Mouse (Mus musculus) c-Kit-positive CD71-positive TER-119-positive erythroid progenitor cells, embryonic 14.5 days (primary cell): ENCODE measurements around the gene Bbs9.

Experiments
- DNase-seq: peaks from one replicate; pipeline ENCODE4 v3.0.0-alpha.2; 2013; ENCODE audit warnings: low spot score

Gene Bbs9

DNA sequence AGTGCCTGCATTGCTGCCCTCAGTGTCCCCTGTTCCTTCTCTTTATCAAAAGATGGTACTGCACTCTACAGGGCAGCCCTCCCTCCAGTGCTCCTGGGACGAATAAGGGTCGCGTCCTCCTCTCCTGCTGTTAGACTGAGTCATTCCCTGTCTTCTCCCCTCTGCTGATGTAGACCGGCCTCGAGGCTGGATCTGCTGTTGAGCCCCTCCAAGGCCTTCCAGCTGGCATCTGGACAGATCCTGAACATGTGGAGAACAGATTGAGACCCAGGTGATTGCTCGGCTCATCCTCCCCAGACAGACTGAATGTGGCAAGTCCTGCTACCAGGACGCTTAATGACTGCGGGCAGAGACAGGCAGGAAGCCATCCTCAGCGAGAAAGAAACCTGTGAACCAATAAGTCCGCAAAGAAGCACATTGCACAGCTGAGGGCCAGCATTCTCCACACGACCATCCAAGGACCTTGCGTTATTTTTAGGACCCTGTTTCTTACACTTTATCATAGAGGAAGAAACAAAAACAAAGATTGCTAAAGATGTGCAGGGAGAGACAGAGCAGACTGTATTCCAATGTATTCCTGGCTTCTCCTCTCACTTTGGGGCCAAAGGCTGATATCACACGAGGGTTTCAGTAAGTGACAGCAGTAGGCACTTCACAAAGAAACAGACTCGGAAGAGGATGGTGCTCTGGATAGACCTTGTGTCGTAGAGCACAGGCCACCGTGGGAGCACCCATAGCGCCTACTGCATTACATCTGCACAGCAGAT lies 275.4 kb downstream of the Bbs9 start:
- no peak for DNase-seq

DNA sequence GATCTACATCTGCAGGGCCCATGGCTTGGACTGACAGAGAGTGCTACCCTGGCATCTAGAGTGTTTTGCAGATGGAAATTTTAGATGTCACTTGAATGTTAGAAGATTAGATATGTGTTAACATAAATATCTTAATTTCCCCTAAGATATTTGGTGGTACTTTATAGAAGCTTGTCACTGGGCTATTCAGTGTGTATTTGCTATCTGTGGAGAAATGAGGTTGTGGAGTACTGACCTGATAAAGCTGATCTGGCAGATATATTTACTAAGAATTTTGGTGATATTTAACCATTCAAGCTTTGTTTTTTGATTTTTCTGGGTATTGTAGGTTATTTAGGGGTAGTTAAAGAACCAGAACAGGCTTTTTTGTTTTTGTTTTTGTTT lies 276.0 kb downstream of the Bbs9 start:
- no peak for DNase-seq

- no peak for DNase-seq
Observed at GRCm38 (mm10) chr9:22754081-22754672, 278.7 kb downstream of the Bbs9 start.

- DNase-seq: no peak
Observed at GRCm38 (mm10) chr9:22758487-22758886, 283.0 kb downstream of the Bbs9 start.

- DNase-seq: no peak
Observed at GRCm38 (mm10) chr9:22759241-22759640, 283.7 kb downstream of the Bbs9 start.

- DNase-seq: no peak
Observed at GRCm38 (mm10) chr9:22760376-22760775, 284.9 kb downstream of the Bbs9 start.

GRCm38 (mm10) chr9:22761487-22761886 lies 286.0 kb downstream of the Bbs9 start:
- no peak for DNase-seq

- DNase-seq: no peak
Observed at GRCm38 (mm10) chr9:22765618-22766220, 290.2 kb downstream of the Bbs9 start.

DNA sequence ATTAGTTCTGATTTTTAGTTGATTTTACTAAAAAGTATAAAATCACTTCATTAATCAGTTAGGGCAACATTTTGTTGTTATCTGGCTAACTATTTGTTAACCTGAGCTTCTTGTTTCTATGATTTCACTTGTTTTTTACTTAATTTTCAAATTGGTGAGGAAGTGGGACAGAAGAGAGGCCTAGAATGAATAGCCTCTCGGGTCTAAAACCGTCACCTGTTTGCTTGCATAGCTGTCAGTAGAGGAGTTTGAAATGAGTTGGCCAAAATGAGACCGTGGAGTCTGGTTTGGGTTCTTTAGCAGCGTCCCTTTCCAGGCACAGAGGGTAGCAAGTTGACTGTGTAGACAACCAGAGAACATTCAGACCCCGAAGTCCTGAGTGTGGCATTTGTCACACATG lies 291.6 kb downstream of the Bbs9 start:
- DNase-seq: no peak

DNA sequence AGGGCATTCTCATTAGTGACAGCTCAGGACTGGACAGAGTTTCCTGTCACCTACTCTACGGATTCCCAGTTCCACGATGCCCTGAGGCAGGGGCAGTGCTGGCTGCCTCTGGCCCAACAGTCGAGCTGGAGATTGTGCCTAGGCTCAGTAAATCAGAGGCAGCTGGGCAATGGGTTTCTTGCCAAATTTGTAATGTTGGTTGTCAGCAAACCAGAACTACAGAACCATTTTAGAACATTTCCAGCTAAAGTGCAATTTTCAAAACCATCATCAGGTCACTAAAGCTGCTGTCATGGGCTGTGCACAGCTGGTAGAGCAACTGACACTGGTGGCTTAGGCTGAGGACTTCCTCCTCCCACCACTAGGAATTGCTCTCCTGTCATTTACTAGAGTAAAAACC lies 292.3 kb downstream of the Bbs9 start:
- DNase-seq: no peak

- DNase-seq: no peak
Observed at GRCm38 (mm10) chr9:22771785-22772184, 296.3 kb downstream of the Bbs9 start.

- no peak for DNase-seq
Observed at GRCm38 (mm10) chr9:22776246-22776961, 300.9 kb downstream of the Bbs9 start.

DNA sequence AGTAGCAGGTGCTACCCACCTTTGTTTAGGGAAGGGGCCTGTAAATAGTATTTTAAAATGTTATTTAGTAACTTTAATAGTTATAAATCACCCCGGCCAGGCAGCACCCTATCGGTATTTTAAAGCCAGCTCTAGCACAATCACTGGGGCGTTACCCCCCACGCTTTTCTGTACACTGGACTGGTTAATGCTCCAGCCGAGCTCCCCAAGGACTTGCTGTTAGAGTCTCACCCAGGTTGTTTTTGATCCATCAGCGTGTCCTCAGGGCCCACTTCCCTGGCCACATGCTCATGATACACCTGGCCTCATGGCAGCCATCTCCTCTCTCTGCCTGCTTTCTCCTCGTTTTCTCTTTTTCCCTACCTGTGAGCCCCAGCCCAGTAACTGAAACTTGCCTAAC lies 301.9 kb downstream of the Bbs9 start:
- no peak for DNase-seq

DNA sequence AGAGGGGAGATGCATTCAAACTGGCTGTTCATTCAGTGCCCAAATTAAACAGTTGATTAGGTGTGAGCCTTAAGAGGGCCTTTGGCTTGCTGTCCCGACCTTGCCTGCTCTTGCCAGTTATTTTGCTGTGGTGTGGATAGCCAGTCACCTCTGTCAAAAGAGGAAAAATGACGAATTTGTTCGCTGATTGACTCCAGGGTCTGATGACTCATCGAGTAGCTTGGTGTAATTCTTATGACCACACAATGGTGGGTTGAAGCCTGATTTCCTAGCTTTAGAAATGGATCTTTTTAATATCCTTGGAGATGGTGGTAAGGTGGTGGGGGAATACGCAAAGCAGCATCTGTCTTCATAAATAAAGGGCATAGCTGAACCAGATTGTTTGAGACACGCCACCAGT lies 304.1 kb downstream of the Bbs9 start:
- no peak for DNase-seq

DNA sequence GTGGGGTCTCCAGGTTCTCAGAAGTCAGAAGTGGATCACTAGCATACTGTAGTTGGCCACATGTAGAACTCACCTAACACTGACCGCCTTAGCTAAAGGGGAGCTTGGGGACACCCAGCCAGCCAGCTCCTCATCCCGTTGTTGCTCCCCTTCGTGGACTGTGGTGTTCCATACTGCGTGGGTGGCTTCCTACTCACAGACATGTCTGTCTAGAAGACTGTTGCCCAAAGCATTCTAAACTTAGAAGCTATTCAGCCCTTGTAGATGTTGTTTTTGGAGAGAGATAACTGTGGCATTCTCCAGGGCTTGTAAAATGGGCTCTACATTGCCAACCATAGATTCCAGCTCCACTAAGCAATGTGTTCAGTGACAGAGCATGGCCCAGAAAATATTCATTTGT lies 310.5 kb downstream of the Bbs9 start:
- no peak for DNase-seq

GRCm38 (mm10) chr9:22788423-22788822 lies 312.9 kb downstream of the Bbs9 start:
- DNase-seq: no peak

DNA sequence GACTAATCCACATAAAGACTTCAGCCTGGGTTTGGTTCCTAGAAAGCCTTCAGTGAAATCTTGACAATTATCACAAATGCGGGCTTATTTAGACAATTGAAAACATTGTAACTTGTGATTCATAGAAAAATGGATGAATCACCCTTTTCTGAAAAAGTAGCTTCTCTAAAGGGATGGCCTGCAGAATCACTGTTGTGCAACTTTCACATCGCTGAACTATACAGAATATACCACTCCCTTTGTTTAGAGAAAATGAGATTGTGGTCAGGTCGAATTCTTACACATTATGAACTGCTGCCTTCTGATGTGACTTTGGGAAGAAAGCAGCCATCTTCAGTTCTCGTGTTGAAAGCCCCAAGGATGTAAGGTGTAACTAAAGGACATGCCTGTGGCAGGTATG lies 313.3 kb downstream of the Bbs9 start:
- no peak for DNase-seq

GRCm38 (mm10) chr9:22789380-22790168 lies 314.1 kb downstream of the Bbs9 start:
- DNase-seq: no peak

GRCm38 (mm10) chr9:22791208-22791607 lies 315.7 kb downstream of the Bbs9 start:
- DNase-seq: no peak

DNA sequence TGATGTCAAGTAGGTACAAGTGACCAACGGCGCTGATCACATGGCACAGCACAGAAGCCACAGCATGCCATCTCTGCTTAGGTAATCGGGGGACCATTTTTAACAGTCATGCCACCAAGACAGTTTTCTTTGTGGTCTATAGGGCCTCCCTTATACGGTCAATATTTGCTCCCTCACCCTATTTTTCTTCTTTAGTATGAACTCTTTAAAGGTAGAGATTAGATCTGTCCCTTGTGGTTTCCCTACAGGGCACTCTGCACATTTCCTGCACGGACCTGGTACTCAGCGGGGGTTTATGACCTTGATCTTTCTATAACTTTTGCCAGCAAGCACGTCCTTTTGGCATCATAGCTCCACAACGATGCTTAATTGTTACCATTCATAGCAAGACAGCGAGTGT lies 316.2 kb downstream of the Bbs9 start:
- DNase-seq: no peak

DNA sequence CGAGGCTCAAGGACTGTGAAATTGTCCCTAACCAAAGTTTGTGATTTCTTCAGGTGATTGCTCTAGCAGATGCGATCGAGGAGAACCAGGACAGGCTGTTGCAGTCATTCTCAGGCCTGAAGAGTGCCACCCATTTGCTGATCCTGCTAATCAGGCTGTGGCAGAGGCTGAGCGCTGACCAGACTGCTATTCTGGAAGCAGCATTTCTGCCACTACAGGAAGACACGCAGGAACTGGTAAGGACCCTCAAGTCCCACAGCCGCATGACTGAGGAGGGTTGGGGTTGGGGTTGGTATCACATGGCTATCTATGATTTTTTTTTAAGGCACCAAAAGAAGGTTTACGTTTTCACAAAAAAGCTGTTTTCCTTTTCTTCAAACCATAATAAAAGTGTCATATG lies 318.2 kb downstream of the Bbs9 start:
- no peak for DNase-seq

DNA sequence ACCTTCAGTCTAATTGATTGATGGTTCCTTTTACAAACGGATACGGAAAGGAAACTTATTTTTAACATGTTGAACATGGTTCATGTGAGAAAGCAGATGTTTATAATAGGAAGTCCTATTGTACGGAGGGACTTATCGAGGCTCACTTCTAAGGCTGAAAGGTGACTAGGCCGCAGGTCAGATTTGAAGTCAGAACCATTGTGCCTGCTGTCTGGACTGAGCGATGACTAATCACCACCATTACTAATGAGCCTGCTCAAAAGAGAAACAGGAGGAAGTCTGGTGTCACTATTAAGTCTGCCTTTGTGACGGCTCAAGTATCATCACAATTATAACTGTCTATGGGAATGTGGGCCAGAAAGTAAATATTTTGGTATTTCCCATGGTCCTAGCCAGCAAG lies 325.2 kb downstream of the Bbs9 start:
- DNase-seq: no peak
